Mouse (Mus musculus) testis, adult 2 months (tissue): ENCODE results near the gene Sec11a.

Source experiments
- CTCF ChIP-seq: fragments of 200-500 bp; IDR thresholded peaks from 2 replicates; pipeline ENCODE4 v1.5.1; 2012; ENCODE audit warnings: low read depth, mild to moderate bottlenecking, inconsistent platforms, low read length, moderate library complexity; ENCODE audit not compliant: control insufficient read depth, insufficient read depth, insufficient replicate concordance
- POLR2A ChIP-seq: fragments of 200-500 bp; IDR thresholded peaks from 2 replicates; pipeline ENCODE4 v1.6.1; 2012; ENCODE audit warnings: low read depth, mild to moderate bottlenecking, inconsistent platforms, low read length, moderate library complexity; ENCODE audit not compliant: control insufficient read depth

- TF ChIP-seq CTCF (no peak), POLR2A (no peak)
Observed at GRCm38 (mm10) chr7:80986458-80987187, 39.0 kb upstream of the Sec11a start.
